Mouse (Mus musculus) liver, postnatal 0 days (tissue): Measurements from ENCODE around the gene Dxo.
"Not testable (repeated sequence)": the region's sequence is repeated elsewhere in the genome, so short reads cannot be mapped to it uniquely, and the experiment has no call there.

Experiments used
- CTCF ChIP-seq: sonication (generic); IDR thresholded peaks from 2 replicates; pipeline ENCODE4 v1.5.1; 2016; ENCODE audit warnings: antibody characterized with exemption, low read depth
- EP300 ChIP-seq: IDR thresholded peaks from 2 replicates; pipeline ENCODE4 v1.6.1; 2016; ENCODE audit warnings: antibody characterized with exemption, low read depth, mild to moderate bottlenecking

GRCm38 (mm10) chr17:34798071-34798470, 38.7 kb upstream of the Dxo start:
- TF ChIP-seq CTCF, EP300: not testable (repeated sequence)
